Mouse (Mus musculus): ENCODE data around the gene Tom1l1.
"Not testable (repeated sequence)": the region's sequence is repeated elsewhere in the genome, so short reads cannot be mapped to it uniquely, and the experiment has no call there.

DNA sequence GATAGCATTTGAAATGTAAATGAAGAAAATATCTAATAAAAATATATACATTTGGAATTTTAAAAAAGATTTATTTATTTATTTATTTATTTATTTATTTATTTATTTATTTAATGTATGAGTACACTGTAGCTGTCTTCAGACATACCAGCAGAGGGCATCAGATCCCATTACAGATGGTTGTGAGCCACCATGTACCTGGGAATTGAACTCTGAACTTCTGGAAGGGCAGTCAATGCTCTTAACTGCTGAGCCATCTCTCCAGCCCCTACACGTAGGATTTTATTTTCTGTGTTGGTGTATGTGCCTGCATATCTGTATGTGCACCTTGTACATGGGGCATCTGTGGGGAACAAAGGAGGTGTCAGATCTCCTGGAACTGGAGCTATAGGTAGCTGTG, 19.0 kb upstream of the Tom1l1 start:
- not testable (repeated sequence) for TF ChIP-seq ZC3H11A (IDR thresholded peaks at IDR 0.05; ENCODE audit: borderline replicate concordance, low read depth, low read length); CHD2 (IDR thresholded peaks at IDR 0.05; ENCODE audit: low read depth, low read length); ZNF384 (IDR thresholded peaks at IDR 0.05; ENCODE audit: low read depth, low read length)

Data from ES-E14 (cell line).